Mouse (Mus musculus) hindbrain, embryonic 11.5 days (tissue): ENCODE measurements at regions not wholly inside any gene's neighbourhood (a gene's known extent, or its start where the extent isn't known, plus 50 kb on each side); places are given as distances from the start of the nearest gene placed in this dataset.

Source experiments
- ATAC-seq: fragments of 200-750 bp; cut with Nextera tagmentation; 2 replicates; pipeline ENCODE4 v1.8.0; 2017; ENCODE audit warnings: mild to moderate bottlenecking, moderate TSS enrichment, moderate library complexity; ENCODE audit not compliant: low FRiP score
- DNase-seq: peaks from one replicate; pipeline ENCODE4 v3.0.0-alpha.2; 2015; ENCODE audit warnings: low spot score
- H3K27ac ChIP-seq: fragments of 300-500 bp; sonication (generic); 2 replicates; pipeline ENCODE4 v1.5.1; 2014; ENCODE audit warnings: mild to moderate bottlenecking, low read depth, low read length
- H3K27me3 ChIP-seq: fragments of 300-500 bp; sonication (generic); 2 replicates; pipeline ENCODE4 v1.6.1; 2014; ENCODE audit warnings: mild to moderate bottlenecking, low read length, moderate library complexity, mixed read lengths; ENCODE audit not compliant: control insufficient read depth, insufficient read depth
- H3K36me3 ChIP-seq: fragments of 300-500 bp; sonication (generic); 2 replicates; pipeline ENCODE4 v1.6.1; 2014; ENCODE audit warnings: mild to moderate bottlenecking, low read length, moderate library complexity, mixed read lengths; ENCODE audit not compliant: control insufficient read depth, insufficient read depth
- H3K4me1 ChIP-seq: fragments of 300-500 bp; sonication (generic); replicated peaks from 2 replicates; pipeline ENCODE4 v1.6.1; 2014; ENCODE audit warnings: low read length, mixed read lengths; ENCODE audit not compliant: control insufficient read depth, insufficient read depth
- H3K4me2 ChIP-seq: fragments of 300-500 bp; sonication (generic); replicated peaks from 2 replicates; pipeline ENCODE4 v1.6.1; 2014; ENCODE audit warnings: mild to moderate bottlenecking, low read depth, low read length
- H3K4me3 ChIP-seq: fragments of 300-500 bp; sonication (generic); 2 replicates; pipeline ENCODE4 v1.5.1; 2014; ENCODE audit warnings: low read depth, low read length
- H3K9ac ChIP-seq: fragments of 300-500 bp; sonication (generic); 2 replicates; pipeline ENCODE4 v1.6.1; 2014; ENCODE audit warnings: low read depth, low read length
- H3K9me3 ChIP-seq: fragments of 300-500 bp; sonication (generic); 2 replicates; pipeline ENCODE4 v1.6.1; 2016; ENCODE audit warnings: low read length; ENCODE audit not compliant: control insufficient read depth
- WGBS: fragments of 180-500 bp; shearing (Covaris S2); extraction: QIAGEN DNeasy Blood & Tissue Kit; methylation state at CpG from one replicate; pipeline ENCODE4 v1.1.7; 2014; 5-methylcytosine and 5-hydroxymethylcytosine counted together

- DNase-seq, result peak; percentile 59
- Histone ChIP-seq H3K27me3 (no peaks in the 10 kb centered on the region), H3K4me1 (0 out of 2 replicates have a peak, but pooled peaks cover 2% of the 10 kb centered on the region), H3K4me2 (peak overlapping the region; percentile 1; the same call in 1 of the 2 replicates), H3K27ac (peak overlapping the region; percentile 63), H3K9me3 (no peaks in the 10 kb centered on the region), H3K9ac (peak overlapping the region; percentile 52; the same call in 1 of the 2 replicates), H3K36me3 (no peaks in the 10 kb centered on the region), H3K4me3 (no peak overlapping the region)
- ATAC-seq, result peak; percentile 89
- 22% methylated on average over 12 of the region's 12 CpGs for WGBS
These were observed 195.4 kb downstream of the Tmem38b start for GRCm38 (mm10) chr4:54021069-54021829.

GRCm38 (mm10) chr4:54021861-54022385, 196.1 kb downstream of the Tmem38b start:
- Histone ChIP-seq H3K9ac (0 out of 2 replicates have a peak overlapping the region, but pooled peaks have one; percentile 52), H3K4me1 (0 out of 2 replicates have a peak, but pooled peaks cover 2% of the 10 kb centered on the region), H3K9me3 (no peaks in the 10 kb centered on the region), H3K36me3 (no peaks in the 10 kb centered on the region), H3K27ac (peak overlapping the region; percentile 63), H3K4me3 (no peak overlapping the region), H3K4me2 (no peak overlapping the region; the same call in 1 of the 2 replicates), H3K27me3 (no peaks in the 10 kb centered on the region)
- ATAC-seq (peak; percentile 41), DNase-seq (no peak)
- 42% methylated on average over 6 of the region's 6 CpGs for WGBS

- 84% methylated on average over 3 of the region's 3 CpGs for WGBS
- H3K4me3 ChIP-seq, result no peak overlapping the region
- DNase-seq (no peak), ATAC-seq (no peak)
- no peaks in the 10 kb centered on the region for H3K9me3 ChIP-seq
- H3K27ac ChIP-seq, result no peak overlapping the region
- no peaks in the 10 kb centered on the region for H3K36me3 ChIP-seq
- H3K27me3 ChIP-seq, result no peaks in the 10 kb centered on the region
- H3K9ac ChIP-seq, result no peak overlapping the region
- H3K4me1 ChIP-seq, result peaks cover 10% of the 10 kb centered on the region; the same call in 1 of the 2 replicates
- no peak overlapping the region for H3K4me2 ChIP-seq
These were observed 201.1 kb downstream of the Tmem38b start for GRCm38 (mm10) chr4:54026919-54027318.

DNA sequence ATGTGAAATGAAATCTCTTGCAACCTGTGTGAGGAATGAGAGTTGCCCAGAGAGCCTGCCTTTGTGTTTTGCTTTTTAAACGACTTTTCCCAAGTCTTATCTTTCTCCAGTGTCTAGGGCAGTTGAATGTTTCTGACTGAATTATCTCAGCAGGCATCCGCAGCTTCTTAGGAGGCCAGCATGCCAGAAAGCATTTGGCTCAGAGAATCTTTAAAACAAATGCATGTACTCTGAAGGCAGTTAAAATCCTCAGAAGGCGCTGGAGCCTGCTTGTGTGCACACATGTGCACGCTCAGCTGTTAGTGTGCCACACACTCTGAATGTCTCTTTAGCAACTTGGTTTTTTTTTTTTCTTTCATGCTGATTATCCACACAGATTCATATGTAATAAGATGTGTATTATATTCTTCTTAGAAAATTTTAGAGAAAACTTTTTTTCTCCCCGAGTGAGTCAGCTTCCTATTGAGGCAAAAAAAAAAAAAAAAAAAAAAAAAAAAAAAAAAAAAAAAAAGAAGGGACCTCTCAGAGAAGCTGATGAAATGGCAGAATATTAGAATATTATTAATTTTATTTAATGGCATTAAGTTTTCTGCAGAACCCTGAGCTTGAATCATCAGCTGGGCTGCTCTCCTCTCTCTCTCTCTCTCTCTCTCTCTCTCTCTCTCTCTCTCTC, 201.9 kb downstream of the Tmem38b start:
- WGBS, result 26% methylated on average over 5 of the region's 5 CpGs
- Histone ChIP-seq H3K27ac (peak overlapping the region; percentile 85; the same call in 1 of the 2 replicates), H3K4me3 (no peak overlapping the region), H3K36me3 (no peaks in the 10 kb centered on the region), H3K4me2 (no peak overlapping the region), H3K9ac (no peak overlapping the region), H3K4me1 (peaks cover 10% of the 10 kb centered on the region; the same call in 1 of the 2 replicates), H3K27me3 (no peaks in the 10 kb centered on the region), H3K9me3 (no peaks in the 10 kb centered on the region)
- DNase-seq, result peak; percentile 16
- ATAC-seq, result no peak

GRCm38 (mm10) chr4:54045258-54046029, 219.6 kb downstream of the Tmem38b start:
- no peak overlapping the region for H3K4me3 ChIP-seq
- no peak overlapping the region for H3K9ac ChIP-seq
- no peak overlapping the region for H3K27ac ChIP-seq
- no peaks in the 10 kb centered on the region for H3K27me3 ChIP-seq
- H3K9me3 ChIP-seq, result no peaks in the 10 kb centered on the region
- no peak overlapping the region for H3K4me2 ChIP-seq
- H3K36me3 ChIP-seq, result no peaks in the 10 kb centered on the region
- DNase-seq (no peak), ATAC-seq (no peak)
- WGBS, result 64% methylated on average over 14 of the region's 14 CpGs
- no peaks in the 10 kb centered on the region for H3K4me1 ChIP-seq

GRCm38 (mm10) chr4:54064331-54064730, 238.5 kb downstream of the Tmem38b start:
- WGBS, result 91% methylated on average over 4 of the region's 4 CpGs
- Histone ChIP-seq H3K4me2 (no peak overlapping the region), H3K27ac (no peak overlapping the region), H3K4me3 (no peak overlapping the region), H3K4me1 (no peaks in the 10 kb centered on the region), H3K36me3 (no peaks in the 10 kb centered on the region), H3K27me3 (no peaks in the 10 kb centered on the region), H3K9ac (no peak overlapping the region), H3K9me3 (no peaks in the 10 kb centered on the region)
- ATAC-seq, result no peak
- DNase-seq, result no peak

- H3K9ac ChIP-seq, result no peak overlapping the region
- H3K27ac ChIP-seq, result no peak overlapping the region
- H3K4me2 ChIP-seq, result no peak overlapping the region
- H3K9me3 ChIP-seq, result peaks cover 4% of the 10 kb centered on the region; the same call in 1 of the 2 replicates
- no peaks in the 10 kb centered on the region for H3K36me3 ChIP-seq
- 57% methylated on average over 4 of the region's 4 CpGs for WGBS
- no peak for ATAC-seq
- no peak for DNase-seq
- H3K4me1 ChIP-seq, result 0 out of 2 replicates have a peak, but pooled peaks cover 2% of the 10 kb centered on the region
- no peaks in the 10 kb centered on the region for H3K27me3 ChIP-seq
- H3K4me3 ChIP-seq, result no peak overlapping the region
These were observed 246.1 kb downstream of the Tmem38b start for GRCm38 (mm10) chr4:54071951-54072350.

DNA sequence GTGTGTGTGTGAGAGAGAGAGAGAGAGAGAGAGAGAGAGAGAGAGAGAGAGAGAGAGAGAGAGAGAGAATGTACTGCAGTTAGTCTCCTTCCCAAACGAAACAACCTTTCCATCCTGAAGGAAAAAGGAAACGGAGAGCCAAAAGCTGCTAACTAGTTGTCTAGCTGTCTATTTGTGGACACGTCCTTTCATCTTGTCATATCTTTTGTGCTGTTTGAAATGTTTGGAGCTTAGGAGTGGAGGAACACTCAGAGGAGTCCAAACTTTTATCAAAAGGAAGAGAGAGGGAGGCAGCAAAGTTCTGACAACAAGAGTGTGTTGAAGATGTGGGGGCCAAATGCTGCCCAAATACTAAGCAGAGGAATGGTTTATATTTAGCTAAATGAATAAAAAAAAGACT, 246.6 kb downstream of the Tmem38b start:
- H3K36me3 ChIP-seq, result no peaks in the 10 kb centered on the region
- WGBS, result 36% methylated on average over 3 of the region's 3 CpGs
- 0 out of 2 replicates have a peak, but pooled peaks cover 2% of the 10 kb centered on the region for H3K4me1 ChIP-seq
- DNase-seq (peak; percentile 43), ATAC-seq (0 out of 2 replicates have a peak, but pooled peaks have one; percentile 23)
- H3K4me3 ChIP-seq, result no peak overlapping the region
- H3K27ac ChIP-seq, result peak overlapping the region; percentile 76
- no peaks in the 10 kb centered on the region for H3K27me3 ChIP-seq
- H3K9me3 ChIP-seq, result peaks cover 4% of the 10 kb centered on the region; the same call in 1 of the 2 replicates
- no peak overlapping the region for H3K4me2 ChIP-seq
- no peak overlapping the region for H3K9ac ChIP-seq
